Mouse (Mus musculus): ENCODE results near the gene Rps8. TPM values are rescaled to one million over a fixed set of nuclear protein-coding genes. Genes with fewer than 3 reads are reported as not detected.
"Not testable (repeated sequence)": the region's sequence is repeated elsewhere in the genome, so short reads cannot be mapped to it uniquely, and the experiment has no call there.

Rps8 gene
- 100 to 1,000 TPM; 587 to 633 TPM for total RNA-seq (2021)
- long read RNA-seq, experiment 1, transcript Rps8-201 (6 exons, 860 nt), result major isoform, 104 of 114 reads
- long read RNA-seq, experiment 1, partial matches to known transcripts, result 8 of 114 reads
- long read RNA-seq, experiment 1, other reads (novel, unspliced or antisense), result 0 of 114 reads
- long read RNA-seq, experiment 2, transcript Rps8-203 (2 exons, 353 nt), result minor isoform, 7 of 92 reads
- long read RNA-seq, experiment 2, transcript Rps8-201 (6 exons, 860 nt), result major isoform, 73 of 92 reads
- long read RNA-seq, experiment 2, partial matches to known transcripts, result 9 of 92 reads
- long read RNA-seq, experiment 2, other reads (novel, unspliced or antisense), result 3 of 92 reads

- peak; percentile 92 to 93 for DNase-seq
Observed at GRCm38 (mm10) chr4:117155792-117156355, at the start of gene Rps8. Rps8 (minus strand) TSS chr4:117156243.

DNA sequence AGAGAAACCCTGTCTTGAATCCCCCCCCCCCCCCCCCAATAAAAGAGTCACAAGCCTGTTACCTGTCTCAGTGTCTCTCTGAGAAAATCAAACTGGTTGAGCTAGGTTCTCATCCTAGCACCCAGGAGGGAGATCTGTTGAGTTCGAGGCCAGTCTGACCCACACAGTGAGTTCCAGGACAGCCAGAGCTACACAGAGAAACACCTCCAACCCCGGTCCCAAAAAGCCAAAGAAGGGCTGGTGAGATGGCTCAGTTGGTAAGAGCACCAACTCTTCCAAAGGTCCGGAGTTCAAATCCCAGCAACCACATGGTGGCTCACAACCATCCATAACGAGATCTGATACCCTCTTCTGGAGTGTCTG is 46.9 kb upstream of the Rps8 start:
- no peak for DNase-seq

DNA sequence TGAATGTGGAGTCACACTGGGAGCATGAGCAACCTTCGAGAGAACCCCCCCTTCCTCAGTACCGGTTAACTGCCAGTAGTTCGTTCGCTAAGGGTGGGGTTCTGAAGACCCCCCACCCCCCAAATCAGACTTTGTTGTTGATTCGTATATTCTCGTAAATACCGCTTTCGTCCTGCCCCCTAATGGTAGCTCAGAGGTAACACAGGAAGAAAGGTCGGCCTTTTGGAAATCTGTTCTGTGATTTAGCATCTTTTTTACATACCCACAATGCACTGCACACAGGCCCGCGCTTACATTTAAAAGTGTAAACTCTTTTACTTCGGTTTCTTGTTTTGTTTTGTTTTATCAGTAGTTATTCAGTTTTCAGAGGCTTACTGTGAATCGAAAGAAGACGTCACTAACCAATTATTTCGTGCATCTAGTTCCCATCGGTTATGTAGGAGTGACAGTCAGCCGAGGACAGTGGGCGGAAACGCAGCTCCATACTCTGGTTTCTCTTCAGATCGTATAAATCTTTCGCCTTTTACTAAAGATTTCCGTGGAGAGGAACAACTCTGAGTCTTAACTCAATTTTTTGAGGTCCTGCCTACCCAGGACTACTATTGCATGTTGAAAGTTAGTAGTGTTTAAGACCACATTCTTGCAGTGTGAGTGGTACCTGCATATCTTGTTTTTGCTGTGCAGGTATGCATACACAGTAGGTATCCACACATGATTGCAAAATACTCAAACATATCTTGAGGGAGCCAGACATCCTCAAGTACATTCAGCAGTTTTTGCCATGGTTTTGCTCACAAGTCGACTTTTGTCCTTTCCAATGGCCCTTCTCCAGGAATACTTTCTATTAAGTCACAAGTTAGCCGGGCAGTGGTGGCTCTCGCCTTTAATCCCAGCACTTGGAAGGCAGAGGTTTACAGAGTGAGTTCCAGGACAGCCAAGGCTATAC is 46.3 kb upstream of the Rps8 start:
- DNase-seq, result peak; percentile 63 to 73

- no peak for DNase-seq
Observed at GRCm38 (mm10) chr4:117191804-117192203, 35.8 kb upstream of the Rps8 start.

DNA sequence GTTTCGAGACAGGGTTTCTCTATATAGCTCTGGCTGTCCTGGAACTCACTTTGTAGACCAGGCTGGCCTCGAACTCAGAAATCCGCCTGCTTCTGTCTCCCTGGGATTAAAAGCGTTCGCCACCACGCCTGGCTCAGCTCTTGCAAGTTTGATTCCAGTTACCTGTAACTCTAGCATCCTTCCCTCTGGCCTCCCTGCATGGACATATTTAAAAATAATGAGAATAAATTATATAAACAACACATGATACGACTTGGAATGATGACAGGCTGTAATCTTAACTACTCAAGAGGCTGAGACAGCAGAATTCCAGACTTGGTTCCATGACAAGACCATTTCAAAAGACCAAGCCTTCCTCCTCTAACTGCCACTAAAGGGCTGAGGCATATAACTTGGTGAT is 34.6 kb upstream of the Rps8 start:
- DNase-seq, result no peak

DNA sequence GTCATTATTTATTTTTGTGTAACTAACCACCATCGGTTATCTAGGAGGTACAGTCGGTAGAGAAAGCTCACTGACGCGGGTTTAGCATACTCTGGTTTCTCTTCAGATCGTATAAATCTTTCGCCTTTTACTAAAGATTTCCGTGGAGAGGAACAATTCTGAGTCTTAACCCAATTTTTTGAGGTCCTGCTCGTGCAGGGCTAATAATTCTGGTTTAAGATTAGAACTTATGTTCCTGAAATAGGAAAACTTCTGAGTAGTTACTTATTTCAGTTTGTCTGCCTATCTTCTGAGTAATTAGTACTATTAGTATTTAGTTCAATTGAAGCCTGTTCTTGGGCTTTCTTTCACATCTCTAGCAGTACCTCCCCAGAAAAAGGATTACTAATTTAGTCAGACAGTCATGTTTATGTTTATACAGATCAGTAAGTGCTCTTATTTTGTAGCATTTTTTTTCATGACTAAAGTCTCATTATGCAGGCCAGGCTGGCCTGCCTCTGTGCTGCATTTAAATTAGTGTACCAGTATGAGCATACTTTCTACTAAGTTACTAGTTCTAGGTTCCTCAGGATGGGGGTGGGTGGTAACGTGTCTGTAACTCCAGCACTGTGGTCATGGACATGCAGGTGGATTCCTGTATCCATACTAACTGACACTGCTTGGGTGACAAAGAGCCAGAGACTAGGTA is 34.0 kb upstream of the Rps8 start:
- DNase-seq, result peak; percentile 34 to 73

DNA sequence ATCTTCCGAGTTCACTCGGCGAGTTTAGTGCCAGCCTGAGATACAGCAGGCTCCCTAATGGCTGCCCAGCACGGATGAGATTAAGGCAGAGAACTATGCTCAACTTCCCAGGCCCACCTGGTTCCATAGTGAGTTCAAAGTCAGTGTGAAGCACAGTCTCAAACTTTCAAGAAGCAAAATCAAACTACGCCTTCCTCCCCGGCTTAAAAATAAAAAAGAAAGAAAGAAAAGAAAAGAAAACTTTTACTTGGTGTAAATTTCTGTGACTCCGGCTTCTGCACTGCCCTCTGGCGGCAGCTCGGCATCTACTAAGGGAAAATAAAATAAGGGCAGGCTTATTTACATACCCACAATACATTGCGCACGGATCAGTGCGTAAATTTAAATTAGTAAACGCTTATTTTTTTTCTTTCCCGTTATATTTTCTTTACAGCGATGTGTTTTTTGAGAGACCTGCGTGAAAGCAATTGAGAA is 33.4 kb upstream of the Rps8 start:
- peak; percentile 86 to 93 for DNase-seq

GRCm38 (mm10) chr4:117188969-117189368 is 32.9 kb upstream of the Rps8 start:
- DNase-seq, result no peak

DNA sequence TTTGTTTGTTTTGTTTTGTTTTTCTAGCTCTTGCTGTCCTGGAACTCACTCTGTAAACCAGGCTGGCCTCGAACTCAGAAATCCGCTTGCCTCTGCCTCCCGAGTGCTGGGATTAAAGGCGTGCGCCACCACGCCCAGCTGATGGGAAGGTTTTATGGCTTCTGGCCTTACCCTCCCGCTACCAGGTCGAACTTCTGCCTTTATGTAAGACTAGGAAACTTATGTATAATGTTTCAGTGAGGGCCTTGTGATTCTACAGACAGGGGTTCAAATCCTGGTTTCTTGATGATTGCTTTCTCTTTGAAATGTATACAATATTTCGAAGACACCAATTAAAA is 26.7 kb upstream of the Rps8 start:
- DNase-seq, result not testable (repeated sequence)

GRCm38 (mm10) chr4:117181863-117182758 is 26.1 kb upstream of the Rps8 start, which contains the start of gene Kif2c:
Kif2c (minus strand) TSS chr4:117182639.
- peak; percentile 93 to 97 for DNase-seq

DNA sequence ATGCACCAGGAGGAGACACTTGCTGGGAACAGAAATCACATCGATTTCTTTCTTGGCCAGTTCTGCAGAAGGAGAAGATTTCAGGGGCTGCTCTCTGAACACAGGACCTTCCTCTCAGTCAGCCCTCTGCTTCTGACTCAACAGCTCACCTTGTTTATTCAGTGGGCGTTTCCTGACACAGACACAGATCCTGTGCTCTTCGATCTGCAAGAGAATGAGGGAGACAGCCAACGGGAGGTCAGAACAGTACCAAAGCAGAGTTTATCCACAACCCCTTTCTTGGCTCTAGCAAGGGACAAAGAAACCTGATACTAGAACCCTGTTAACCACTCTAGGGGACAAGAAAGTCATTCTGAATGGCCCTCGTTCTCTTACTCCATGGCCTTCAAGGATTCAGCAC is 13.9 kb upstream of the Rps8 start:
- no peak for DNase-seq

DNA sequence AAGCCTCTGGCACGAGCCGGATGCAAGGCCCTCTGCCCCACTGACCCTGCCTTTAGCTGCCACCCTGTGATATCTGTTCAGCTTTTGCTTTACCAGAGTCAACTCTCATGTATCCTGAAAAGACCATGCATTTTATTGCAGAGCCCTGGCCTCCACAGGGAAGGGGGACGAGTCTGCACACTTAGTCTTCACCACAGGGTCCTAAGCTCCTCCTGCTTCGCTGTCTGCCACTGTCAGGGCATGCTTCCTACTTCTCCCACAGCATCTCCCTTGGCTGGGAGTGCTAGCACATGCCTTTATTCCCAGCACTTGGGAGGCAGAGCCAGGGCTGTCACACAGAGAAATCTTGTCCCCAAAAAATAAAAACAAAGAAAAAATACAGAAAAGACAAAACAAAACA is 5.1 kb upstream of the Rps8 start:
- no peak for DNase-seq

- DNase-seq, result no peak
Observed at GRCm38 (mm10) chr4:117159666-117160065, 3.6 kb upstream of the Rps8 start.

GRCm38 (mm10) chr4:117156372-117156771 is 329 bp upstream of the Rps8 start:
- no peak for DNase-seq

GRCm38 (mm10) chr4:117155020-117155791 is 837 bp downstream of the Rps8 start:
- peak in 1 of 2 experiments; percentile 30 for DNase-seq

DNA sequence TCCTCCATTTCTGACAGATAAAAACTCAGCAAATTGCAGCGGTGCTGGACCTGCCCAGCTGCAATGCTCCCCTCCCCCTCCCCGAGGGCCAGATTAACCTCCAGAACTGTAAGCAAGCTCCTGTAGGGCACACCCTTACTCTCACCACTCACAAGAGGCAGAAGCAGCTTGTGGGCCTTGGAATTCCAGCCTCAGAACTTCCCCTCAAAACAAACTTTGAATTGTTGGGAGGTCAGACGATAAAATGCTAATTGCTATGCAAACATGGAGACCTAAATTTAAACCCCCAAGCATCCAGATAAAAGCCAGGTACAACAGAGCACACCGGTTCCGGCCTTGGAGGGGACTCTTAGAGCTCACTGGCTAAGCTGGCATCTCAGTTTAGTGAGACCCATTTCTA is 3.3 kb downstream of the Rps8 start:
- DNase-seq, result no peak

DNA sequence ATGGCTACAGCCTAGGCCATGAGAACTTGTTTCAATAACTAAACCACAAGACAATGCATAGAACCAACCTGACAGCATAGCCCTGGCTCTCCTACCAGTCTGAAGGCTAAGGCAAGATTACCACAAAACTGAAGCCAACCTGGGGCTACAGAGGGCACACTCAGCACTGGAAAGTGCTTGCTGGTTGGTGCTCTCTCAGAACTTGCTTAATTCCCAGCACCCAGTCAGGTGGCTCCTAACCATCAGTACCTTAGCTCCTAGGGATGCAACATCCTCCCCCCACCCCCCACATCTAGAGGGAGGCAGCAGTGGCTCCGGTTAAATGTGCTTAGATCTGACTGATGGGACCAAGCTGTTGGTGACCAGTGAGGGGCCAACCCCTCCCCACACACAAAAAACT is 4.6 kb downstream of the Rps8 start:
- DNase-seq, result no peak

DNA sequence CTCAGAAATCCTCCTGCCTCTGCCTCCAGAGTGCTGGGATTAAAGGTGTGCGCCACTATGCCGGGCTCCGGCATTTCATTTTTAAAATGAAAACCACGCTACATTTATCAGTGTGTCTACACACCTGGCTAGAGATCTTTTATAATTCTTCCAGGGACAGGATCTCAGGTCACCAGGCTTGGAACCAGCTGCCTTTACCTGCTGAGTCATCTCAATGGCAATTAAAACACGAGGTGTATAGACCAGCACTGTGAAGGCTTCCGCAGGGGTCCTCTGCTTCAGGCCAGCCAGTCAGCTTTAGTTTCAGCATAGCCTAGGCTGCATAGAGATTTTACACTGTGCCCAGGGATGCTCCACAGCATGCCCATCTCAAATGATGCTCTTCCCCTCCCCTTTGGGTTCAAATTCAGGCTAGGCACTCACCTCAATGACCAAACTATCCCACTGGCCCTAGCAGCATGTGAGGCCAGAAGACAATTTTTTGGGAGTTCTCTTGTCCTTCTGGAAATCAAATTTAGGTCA is 5.8 kb downstream of the Rps8 start:
- no peak for DNase-seq

DNA sequence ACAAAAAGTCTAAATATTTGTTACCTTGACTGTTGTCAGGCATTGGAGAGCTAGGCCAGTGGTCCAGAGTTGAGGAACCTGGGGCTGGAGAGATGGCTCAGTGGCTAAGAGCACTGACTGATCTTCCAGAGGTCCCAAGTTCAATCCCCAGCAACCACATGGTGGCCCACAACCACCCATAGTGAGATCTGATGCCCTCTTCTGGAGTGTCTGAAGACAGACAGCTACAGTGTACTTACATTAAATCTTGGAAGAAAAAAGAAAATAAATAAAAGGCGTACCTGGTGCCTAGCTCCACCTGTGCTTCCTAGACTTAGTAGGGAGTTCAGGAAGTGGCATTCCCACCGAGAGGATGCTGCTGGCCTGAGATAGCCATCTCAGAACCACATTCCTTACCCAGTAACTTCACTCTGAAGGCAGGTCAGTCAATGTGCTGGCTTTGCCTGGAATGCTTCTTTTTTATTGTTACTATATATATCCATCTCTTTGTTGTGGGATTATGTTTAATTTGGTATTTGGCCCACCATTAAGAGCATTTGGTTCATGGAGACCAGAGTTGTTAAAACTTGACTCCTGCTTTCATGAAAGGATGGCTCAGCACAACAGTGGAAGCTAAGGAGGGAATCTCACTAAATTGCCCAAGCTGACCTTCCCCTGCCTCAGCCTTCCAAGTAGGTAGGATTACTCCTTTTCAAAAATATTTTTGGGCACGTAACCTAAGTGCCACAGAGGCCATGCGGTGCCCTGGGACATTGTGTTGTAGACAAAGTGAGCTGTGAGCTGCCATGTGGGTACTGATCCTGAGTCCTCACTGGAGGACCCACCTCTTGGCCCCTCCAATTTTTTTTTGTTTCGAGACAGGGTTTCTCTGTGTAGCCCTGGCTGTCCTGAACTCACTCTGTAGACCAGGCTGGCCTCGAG is 6.5 kb downstream of the Rps8 start:
- no peak for DNase-seq
